Mouse (Mus musculus) kidney, adult 11 months (tissue): ENCODE data around the gene Olfr380.

ENCODE experiments used
- DNase-seq: peaks from one replicate; pipeline ENCODE4 v3.0.0; 2022

The Olfr380 gene

DNA sequence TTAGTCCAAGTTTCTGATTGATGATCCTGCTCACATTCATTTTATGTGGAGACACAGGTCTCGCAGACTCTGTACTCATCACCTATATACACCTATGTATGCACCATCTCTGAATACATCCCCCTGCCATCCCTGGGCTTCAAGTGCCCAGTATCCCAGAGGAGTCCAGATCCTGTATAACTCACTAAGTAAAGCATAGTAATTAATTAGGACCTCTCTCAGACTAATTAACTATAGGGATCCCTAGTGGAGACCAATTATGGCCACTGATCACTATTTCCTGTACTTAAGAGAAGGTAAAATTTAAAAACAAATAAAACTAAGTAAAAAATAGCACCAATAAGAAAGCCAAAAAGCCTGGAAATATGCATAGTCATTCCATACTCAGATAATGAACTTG, at the start of gene Olfr380:
Gene Olfr380 (minus strand): TSS at position 101 of the 400 bp plus-strand sequence.
- DNase-seq: no peak

DNA sequence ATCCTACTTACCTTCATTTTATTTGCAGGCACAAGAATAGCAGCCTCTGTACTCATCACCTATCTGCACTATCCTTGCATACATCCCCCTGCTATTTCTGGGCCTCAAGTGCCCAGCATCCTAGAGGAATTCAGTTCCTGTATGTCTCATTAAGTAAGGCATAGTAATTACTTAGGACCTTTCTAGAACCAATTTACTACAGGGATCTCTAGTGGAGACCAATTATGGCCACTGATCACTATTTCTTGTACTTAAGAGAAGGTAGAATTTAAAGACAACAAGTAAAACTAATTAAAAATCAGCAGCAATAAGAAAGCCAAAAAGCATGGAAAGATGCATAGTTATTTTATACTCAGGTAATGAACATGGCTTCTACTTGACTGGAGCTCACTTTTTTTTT, 34.2 kb upstream of the Olfr380 start, which contains the start of gene Olfr381:
Gene Olfr381 (minus strand): TSS at position 101 of the 400 bp plus-strand sequence.
- no peak for DNase-seq

DNA sequence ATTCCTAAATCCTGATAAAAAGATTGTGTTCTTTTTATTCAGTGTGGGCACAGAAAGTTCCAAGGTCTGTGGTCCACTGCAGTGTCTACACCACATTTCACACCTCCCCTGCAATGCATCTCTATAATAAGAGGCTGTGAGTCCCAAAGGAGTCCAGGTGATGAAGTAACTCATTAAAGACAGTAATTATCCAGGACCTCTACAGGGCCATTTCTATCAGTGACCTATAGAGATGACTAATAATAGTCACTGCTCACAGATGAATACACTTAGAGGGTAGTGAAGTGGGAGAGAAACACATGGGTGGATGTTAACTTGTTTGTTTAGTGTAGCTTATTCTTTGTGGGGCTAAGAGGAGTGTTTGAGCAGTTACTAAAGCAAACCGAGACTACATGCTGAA, 28.9 kb downstream of the Olfr380 start, which contains the start of gene Olfr378:
Gene Olfr378 (minus strand): TSS at position 101 of the 400 bp plus-strand sequence.
- DNase-seq: no peak
